Mouse (Mus musculus): ENCODE measurements around the gene Mt3. TPM values are rescaled to one million over a fixed set of nuclear protein-coding genes. Genes with fewer than 3 reads are reported as not detected.
A peak's percentile ranks its signal among the peaks of the same experiment; 100 is the strongest.

Gene Mt3
- 244 and 279 TPM in 2 replicates for polyA plus RNA-seq (2015; fragmentation: Nextera tagmentation; extraction: Ambion mirVana)

DNA sequence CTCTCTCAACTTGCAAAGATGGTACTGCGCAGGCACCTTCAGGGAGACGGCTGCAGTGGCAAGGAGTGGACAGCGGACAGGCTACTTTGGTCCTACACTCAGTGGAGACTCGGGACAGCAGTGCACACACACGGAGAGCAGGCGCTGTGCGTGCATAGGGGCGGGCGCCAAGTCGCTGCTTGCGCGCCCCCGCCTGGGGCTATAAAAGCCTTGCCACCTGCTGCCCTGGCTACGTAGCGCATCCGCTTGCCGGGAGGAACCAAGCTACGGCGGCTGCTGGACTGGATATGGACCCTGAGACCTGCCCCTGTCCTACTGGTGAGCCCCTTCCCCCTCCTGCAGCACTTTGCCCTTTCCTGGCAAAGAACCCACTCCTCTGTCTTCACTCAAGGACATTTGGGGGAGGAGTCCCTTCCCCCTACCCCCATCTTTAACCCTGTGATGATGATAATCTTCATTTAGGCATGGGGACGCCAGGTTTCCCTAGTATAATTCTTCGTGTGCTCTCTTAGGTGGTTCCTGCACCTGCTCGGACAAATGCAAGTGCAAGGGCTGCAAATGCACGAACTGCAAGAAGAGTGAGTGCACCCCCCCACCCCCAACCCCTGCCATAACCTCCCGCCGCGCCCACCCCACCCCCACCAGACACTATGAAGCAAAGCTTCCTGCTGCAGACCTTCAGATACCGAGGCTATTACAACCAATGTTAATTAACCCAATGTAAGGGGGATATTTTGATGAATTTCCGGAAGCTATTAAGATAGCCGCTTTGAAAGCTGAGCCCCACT is at the start of gene Mt3:
Gene Mt3 (plus strand): TSS at position 95 of the 788 bp plus-strand sequence.
- Histone ChIP-seq H3K36me3 (no peaks in the 10 kb centered on the region), H3K4me3 (replicated peaks) (peak within 1 kb of the TSS; percentile 45), H3K27me3 (replicated peaks) (no peaks in the 10 kb centered on the region; the same call in 1 of the 2 replicates), H3K27ac (replicated peaks) (peak within 1 kb of the TSS; percentile 78), H3K9me3 (replicated peaks) (no peaks in the 10 kb centered on the region), H3K9ac (replicated peaks) (peak within 1 kb of the TSS; percentile 46), H3K4me2 (peak within 1 kb of the TSS; percentile 88), H3K4me1 (peaks cover 22% of the 10 kb centered on the region)
- peak; percentile 87 for ATAC-seq (ENCODE audit: low FRiP score)
- 1% methylated on average over 29 of the region's 29 CpGs for WGBS

DNA sequence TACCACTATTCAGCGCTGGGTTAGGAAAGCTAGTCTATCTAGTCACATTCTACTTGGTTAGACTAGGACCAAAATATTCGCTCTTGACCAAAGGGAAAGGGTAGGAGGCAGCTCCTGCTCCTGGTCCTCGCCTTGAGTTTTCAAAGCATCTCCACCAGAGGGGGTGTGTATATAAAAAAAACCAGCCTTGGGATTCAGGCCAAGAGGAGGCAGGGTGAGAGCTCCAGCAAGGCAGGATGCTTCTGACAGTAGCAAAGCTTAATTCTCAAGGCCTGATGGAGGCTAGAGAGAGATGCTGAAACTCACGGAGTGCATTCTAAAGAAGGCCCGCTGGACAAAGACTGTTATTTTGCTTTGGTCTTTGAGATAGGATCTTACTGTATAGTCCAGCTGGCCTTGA is 48.3 kb upstream of the Mt3 start:
- no peak for ATAC-seq (ENCODE audit: low FRiP score)
- no peak overlapping the region for H3K4me2 ChIP-seq
- no peaks in the 10 kb centered on the region for H3K27me3 ChIP-seq (replicated peaks)
- WGBS: 56% methylated on average over 5 of the region's 5 CpGs
- H3K4me1 ChIP-seq: peaks cover 3% of the 10 kb centered on the region
- H3K27ac ChIP-seq (replicated peaks): no peak overlapping the region
- H3K9ac ChIP-seq (replicated peaks): no peak overlapping the region
- H3K4me3 ChIP-seq (replicated peaks): no peak overlapping the region
- H3K36me3 ChIP-seq: no peaks in the 10 kb centered on the region
- no peaks in the 10 kb centered on the region for H3K9me3 ChIP-seq (replicated peaks)

DNA sequence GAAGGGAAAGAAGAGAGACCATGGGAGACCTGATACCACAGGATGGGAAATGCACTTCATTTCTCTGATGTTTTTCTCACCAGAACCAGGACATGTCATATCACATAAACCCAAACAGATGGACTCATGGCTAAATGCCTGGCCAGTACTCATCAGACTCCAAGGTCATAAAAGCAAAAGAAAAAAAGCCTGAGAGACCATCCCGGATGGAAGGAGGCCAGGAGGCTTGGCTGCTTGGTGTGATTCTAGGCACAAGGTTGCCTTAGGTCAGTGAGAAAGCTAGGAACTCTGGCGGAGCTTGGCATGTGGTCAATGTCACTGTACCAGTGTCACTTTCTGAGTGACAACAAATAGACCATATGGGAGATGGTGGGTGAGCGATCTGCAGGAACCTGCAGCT is 44.5 kb upstream of the Mt3 start:
- H3K27ac ChIP-seq (replicated peaks): no peak overlapping the region
- no peaks in the 10 kb centered on the region for H3K36me3 ChIP-seq
- H3K9me3 ChIP-seq (replicated peaks): no peaks in the 10 kb centered on the region
- no peak overlapping the region for H3K4me2 ChIP-seq
- H3K9ac ChIP-seq (replicated peaks): no peak overlapping the region
- no peaks in the 10 kb centered on the region for H3K27me3 ChIP-seq (replicated peaks)
- no peak overlapping the region for H3K4me3 ChIP-seq (replicated peaks)
- ATAC-seq (ENCODE audit: low FRiP score): no peak
- H3K4me1 ChIP-seq: no peaks in the 10 kb centered on the region
- 75% methylated on average over 3 of the region's 3 CpGs for WGBS

DNA sequence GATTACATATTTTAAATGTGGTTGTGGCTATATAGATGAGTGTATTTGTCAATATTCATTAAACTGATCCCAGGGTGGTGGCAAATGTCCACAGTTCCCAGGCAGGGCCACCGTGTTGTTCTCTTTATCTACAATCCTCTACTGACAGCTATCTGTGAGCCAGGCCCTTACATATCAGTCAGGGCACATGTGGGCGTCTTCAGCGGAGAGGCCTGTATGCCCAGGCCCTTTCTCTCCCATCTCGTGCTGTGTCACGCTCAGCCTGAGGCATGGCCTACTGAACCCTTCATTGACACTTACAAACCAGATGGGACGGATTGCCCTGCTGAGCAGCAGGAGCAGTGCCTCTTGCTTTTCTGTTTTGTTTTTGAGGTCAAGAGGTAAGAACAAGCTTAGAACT is 43.0 kb upstream of the Mt3 start:
- no peak overlapping the region for H3K9ac ChIP-seq (replicated peaks)
- ATAC-seq (ENCODE audit: low FRiP score): no peak
- 79% methylated on average over 6 of the region's 6 CpGs for WGBS
- no peaks in the 10 kb centered on the region for H3K9me3 ChIP-seq (replicated peaks)
- H3K4me3 ChIP-seq (replicated peaks): no peak overlapping the region
- H3K27ac ChIP-seq (replicated peaks): no peak overlapping the region
- no peaks in the 10 kb centered on the region for H3K27me3 ChIP-seq (replicated peaks)
- H3K4me2 ChIP-seq: no peak overlapping the region
- no peaks in the 10 kb centered on the region for H3K4me1 ChIP-seq
- H3K36me3 ChIP-seq: no peaks in the 10 kb centered on the region

DNA sequence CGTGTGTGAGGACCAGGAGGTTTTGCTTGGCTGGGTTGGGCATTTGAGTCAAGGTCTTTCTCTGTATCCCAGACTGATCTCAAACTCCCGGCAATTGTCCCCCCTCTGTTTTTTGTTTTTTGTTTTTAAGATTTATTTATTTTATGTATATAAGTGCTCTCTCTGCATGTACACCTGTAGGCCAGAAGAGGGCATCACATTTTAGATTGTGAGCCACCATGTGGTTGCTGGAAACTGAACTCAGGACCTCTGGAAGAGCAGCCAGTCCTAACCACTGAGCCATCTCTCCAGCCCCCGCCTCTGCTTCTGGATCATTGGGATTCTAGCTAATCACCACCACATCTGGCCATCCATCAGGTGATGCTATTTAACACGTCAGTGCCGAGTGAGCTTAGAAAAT is 42.6 kb upstream of the Mt3 start:
- Histone ChIP-seq H3K4me3 (replicated peaks) (no peak overlapping the region), H3K27ac (replicated peaks) (no peak overlapping the region), H3K36me3 (no peaks in the 10 kb centered on the region), H3K27me3 (replicated peaks) (no peaks in the 10 kb centered on the region), H3K9me3 (replicated peaks) (no peaks in the 10 kb centered on the region), H3K4me1 (no peaks in the 10 kb centered on the region), H3K9ac (replicated peaks) (no peak overlapping the region), H3K4me2 (no peak overlapping the region)
- 79% methylated on average over 5 of the region's 5 CpGs for WGBS
- no peak for ATAC-seq (ENCODE audit: low FRiP score)

DNA sequence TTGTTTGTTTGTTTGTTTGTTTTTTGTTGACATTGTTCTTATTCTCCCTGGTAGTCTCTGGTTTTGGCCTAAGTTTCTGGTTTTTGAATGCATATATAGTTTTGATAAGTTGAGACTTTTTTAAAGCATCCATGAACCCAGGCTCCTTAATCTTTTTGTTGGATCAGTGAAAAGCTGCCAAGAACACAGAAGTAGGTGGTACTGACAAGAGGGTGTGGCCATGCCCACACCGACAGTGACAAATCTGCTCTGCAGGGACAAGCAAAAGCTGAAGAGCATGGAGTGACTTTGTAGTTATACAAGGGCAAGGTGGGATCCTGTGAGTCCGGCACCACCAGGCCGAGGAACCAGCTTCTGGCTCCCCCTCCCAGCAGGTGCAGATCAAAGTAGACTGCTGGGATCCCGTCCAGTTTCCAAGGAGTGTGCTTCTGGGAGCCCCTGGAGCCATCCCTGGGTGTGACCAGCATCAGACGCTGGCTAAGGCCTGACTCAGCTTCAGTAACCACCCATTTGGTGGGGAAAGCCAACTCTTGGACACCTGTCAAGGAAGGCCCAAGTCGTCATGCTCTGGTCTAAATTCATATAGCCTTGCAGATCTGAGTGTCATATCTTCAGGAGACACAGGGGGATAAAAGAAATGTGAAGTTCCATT is 41.8 kb upstream of the Mt3 start:
- H3K4me1 ChIP-seq: no peaks in the 10 kb centered on the region
- ATAC-seq (ENCODE audit: low FRiP score): no peak
- H3K9me3 ChIP-seq (replicated peaks): no peaks in the 10 kb centered on the region
- no peaks in the 10 kb centered on the region for H3K36me3 ChIP-seq
- no peak overlapping the region for H3K4me3 ChIP-seq (replicated peaks)
- 66% methylated on average over 6 of the region's 6 CpGs for WGBS
- no peak overlapping the region for H3K27ac ChIP-seq (replicated peaks)
- H3K4me2 ChIP-seq: no peak overlapping the region
- no peaks in the 10 kb centered on the region for H3K27me3 ChIP-seq (replicated peaks)
- H3K9ac ChIP-seq (replicated peaks): no peak overlapping the region

DNA sequence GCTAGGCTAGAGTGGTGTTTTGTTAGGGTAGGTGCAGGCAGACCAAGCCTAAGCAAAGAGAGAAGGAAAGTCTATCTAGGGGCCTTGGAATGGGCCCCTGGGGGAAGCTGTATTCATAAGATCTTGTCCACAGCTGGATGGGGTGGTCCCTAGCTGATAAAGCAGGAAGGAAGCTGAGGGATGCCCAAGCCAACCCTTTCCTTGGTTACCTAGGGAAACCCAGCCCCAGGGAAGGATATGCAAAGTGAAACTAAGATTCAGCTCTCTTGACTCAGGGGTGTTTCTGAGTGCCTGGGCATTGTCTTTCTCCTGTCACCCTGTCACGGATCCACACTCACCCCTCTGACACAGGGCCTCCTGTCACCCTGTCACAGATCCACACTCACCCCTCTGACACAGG is 39.0 kb upstream of the Mt3 start:
- WGBS: 68% methylated on average over 1 of the region's 1 CpGs
- Histone ChIP-seq H3K4me3 (replicated peaks) (no peak overlapping the region), H3K4me1 (peaks cover 3% of the 10 kb centered on the region; the same call in 1 of the 2 replicates), H3K27me3 (replicated peaks) (no peaks in the 10 kb centered on the region), H3K9me3 (replicated peaks) (no peaks in the 10 kb centered on the region), H3K9ac (replicated peaks) (no peak overlapping the region), H3K36me3 (no peaks in the 10 kb centered on the region), H3K4me2 (no peak overlapping the region), H3K27ac (replicated peaks) (no peak overlapping the region)
- no peak for ATAC-seq (ENCODE audit: low FRiP score)

DNA sequence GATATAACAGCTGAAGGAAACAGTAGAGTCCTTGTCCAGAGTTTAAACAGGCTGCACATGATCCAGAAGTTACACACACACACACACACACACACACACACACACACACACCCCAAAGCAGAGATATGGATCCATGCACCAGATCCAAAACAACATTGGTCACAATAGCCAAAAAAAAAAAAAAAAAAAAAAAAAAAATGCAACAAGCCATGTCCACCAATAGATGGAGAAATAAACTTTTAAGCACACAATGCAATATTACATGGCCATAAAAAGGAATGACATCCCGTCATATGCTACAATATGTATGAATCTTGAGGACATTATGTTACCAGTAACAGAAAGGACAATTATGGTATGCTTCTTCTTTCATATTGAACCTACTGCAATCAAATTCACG is 38.4 kb upstream of the Mt3 start:
- no peak overlapping the region for H3K9ac ChIP-seq (replicated peaks)
- H3K9me3 ChIP-seq (replicated peaks): no peaks in the 10 kb centered on the region
- H3K27me3 ChIP-seq (replicated peaks): no peaks in the 10 kb centered on the region
- no peaks in the 10 kb centered on the region for H3K36me3 ChIP-seq
- no peak overlapping the region for H3K4me3 ChIP-seq (replicated peaks)
- no peak for ATAC-seq (ENCODE audit: low FRiP score)
- H3K4me2 ChIP-seq: no peak overlapping the region
- H3K27ac ChIP-seq (replicated peaks): no peak overlapping the region
- WGBS: 87% methylated on average over 2 of the region's 2 CpGs
- H3K4me1 ChIP-seq: peaks cover 8% of the 10 kb centered on the region

DNA sequence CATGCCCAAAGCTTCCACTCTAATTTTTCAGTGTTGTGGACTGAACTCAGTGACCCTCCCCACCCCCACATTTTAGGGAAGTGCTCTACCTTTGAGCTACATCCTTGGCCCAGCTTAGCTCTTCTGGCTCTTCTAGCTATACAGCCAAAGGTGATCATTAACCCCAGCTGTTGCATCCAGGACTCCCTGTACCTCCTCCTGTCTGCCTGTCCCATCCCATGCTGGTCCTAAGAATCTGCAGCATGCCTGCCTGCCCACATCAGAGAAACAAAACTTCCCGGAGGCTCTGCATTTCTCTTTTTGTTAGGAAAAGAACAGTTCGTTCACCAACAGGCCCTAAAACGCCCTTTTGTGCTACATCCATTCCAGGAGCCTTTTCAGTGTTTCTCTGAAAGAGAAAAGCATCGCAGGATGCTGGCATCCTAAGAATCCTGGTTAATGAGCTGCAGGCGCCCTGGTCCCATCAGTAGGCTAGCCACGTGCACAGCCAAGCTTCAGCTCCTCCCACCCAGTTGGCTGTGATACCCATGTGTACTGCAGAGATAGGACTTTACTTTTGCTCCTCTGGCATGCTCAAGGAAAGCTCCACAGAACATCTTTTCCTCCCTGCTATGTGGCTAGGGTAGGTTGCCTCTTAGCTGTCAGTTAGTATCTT is 33.5 kb upstream of the Mt3 start:
- Histone ChIP-seq H3K4me3 (replicated peaks) (no peak overlapping the region), H3K27ac (replicated peaks) (peak overlapping the region; percentile 74), H3K9ac (replicated peaks) (no peak overlapping the region), H3K4me1 (peaks cover 14% of the 10 kb centered on the region), H3K27me3 (replicated peaks) (no peaks in the 10 kb centered on the region), H3K9me3 (replicated peaks) (no peaks in the 10 kb centered on the region), H3K36me3 (no peaks in the 10 kb centered on the region), H3K4me2 (peak overlapping the region; percentile 25)
- ATAC-seq (ENCODE audit: low FRiP score): peak; percentile 85
- 3% methylated on average over 6 of the region's 6 CpGs for WGBS

DNA sequence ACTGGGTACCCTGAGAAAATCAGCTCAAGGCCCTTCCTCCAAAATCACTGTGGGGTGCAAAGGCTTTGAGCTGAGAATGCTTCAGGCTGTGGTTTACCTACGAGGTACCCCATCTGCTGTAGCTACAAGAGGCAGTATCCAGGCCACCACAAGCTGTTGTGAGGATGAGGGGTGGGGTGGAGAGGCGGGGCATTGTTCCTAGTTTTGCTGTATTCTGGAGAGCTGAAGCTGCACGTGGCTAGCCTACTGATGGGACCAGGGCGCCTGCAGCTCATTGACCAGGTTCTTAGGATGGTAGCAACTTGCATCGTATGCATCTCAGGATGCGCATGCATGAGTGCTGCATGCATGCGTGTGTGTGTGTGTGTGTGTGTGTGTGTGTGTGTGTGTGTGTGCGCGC is 30.8 kb upstream of the Mt3 start:
- H3K27ac ChIP-seq (replicated peaks): peak overlapping the region; percentile 25; the same call in 1 of the 2 replicates
- no peak overlapping the region for H3K4me2 ChIP-seq
- 80% methylated on average over 9 of the region's 9 CpGs for WGBS
- ATAC-seq (ENCODE audit: low FRiP score): no peak
- peaks cover 14% of the 10 kb centered on the region for H3K4me1 ChIP-seq
- H3K9ac ChIP-seq (replicated peaks): no peak overlapping the region
- H3K9me3 ChIP-seq (replicated peaks): no peaks in the 10 kb centered on the region
- no peaks in the 10 kb centered on the region for H3K27me3 ChIP-seq (replicated peaks)
- no peak overlapping the region for H3K4me3 ChIP-seq (replicated peaks)
- no peaks in the 10 kb centered on the region for H3K36me3 ChIP-seq

DNA sequence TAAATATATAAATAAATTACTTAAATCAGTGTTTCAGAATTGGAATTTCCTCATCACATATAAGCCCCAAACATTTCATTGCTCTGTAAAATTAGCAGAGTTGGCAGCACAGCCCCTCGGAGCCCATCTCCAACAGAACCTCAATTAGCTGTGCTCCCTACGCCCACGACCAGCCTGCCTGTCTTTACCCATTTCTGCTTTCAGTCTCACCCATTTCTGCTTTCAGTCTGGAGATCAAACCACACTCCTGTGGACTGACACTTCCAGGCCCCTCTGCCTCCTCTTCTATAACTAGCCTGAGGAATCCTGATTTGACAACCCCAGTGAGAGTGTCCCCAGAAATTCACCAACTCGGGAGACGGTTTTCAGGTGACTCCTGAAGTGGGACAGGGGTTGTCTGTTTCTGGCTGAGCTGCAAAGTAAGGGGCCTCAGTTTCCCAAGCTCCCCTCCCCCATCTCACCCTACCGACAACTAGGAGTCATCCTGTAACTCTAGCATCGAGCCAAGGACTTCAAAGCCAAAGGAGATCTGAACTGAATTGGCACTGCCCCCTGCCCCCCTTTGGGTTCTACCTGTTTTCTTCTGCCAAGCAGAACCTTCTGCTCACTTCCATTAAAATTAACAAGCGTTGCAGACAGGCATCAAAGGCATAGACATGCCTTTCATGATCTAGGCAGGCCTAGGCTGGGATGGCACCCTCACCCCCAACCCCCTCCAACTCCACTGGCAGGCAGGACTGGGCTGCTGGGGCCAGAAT is 29.5 kb upstream of the Mt3 start:
- Histone ChIP-seq H3K9me3 (replicated peaks) (no peaks in the 10 kb centered on the region), H3K36me3 (no peaks in the 10 kb centered on the region), H3K9ac (replicated peaks) (no peak overlapping the region), H3K4me3 (replicated peaks) (no peak overlapping the region), H3K4me1 (peaks cover 19% of the 10 kb centered on the region), H3K27me3 (replicated peaks) (no peaks in the 10 kb centered on the region), H3K4me2 (no peak overlapping the region), H3K27ac (replicated peaks) (no peak overlapping the region)
- no peak for ATAC-seq (ENCODE audit: low FRiP score)
- 41% methylated on average over 8 of the region's 8 CpGs for WGBS
